Mouse (Mus musculus) left cerebral cortex, postnatal 4 days (tissue): ENCODE data around the gene Lin28a. TPM values are rescaled to one million over a fixed set of nuclear protein-coding genes. Genes with fewer than 3 reads are reported as not detected.

Experiments used
- total RNA-seq, 2 experiments: library from RNA; stranded (reverse); gene quantifications; 2 replicates each; pipeline ENCODE4 v1.2.3; 2021

The Lin28a gene
- total RNA-seq, 2 experiments from 2014 or later = not detected

Other genes with a start within 250 kb of the Lin28a start
- 10 to 100 TPM; 16.8 to 18.7 TPM for gene Rps6ka1, start 131.0 kb downstream of the Lin28a start, total RNA-seq
- gene Hmgn2, start 50.2 kb downstream of the Lin28a start, total RNA-seq = 100 to 1,000 TPM; 274 to 291 TPM
- gene Dhdds, start 17.9 kb downstream of the Lin28a start, total RNA-seq = 10 to 100 TPM; 49.1 to 57.1 TPM
- not detected for gene Zfp683, start 35.0 kb upstream of the Lin28a start, total RNA-seq
- gene Crybg2, start 42.0 kb upstream of the Lin28a start, total RNA-seq = 1 to 10 TPM; 5.8 to 8.5 TPM
- gene Cd52, start 76.2 kb upstream of the Lin28a start, total RNA-seq = 1 to 10 TPM; 1.1 to 1.6 TPM
- 10 to 100 TPM; 16.9 to 24.0 TPM for gene Ubxn11, start 83.7 kb upstream of the Lin28a start, total RNA-seq
- 100 to 1,000 TPM; 214 to 231 TPM for gene Sh3bgrl3, start 109.9 kb upstream of the Lin28a start, total RNA-seq
- 10 to 100 TPM; 11.2 to 17.0 TPM for gene Cep85, start 168.3 kb upstream of the Lin28a start, total RNA-seq
- not detected for gene Gm7534, start 184.2 kb upstream of the Lin28a start, total RNA-seq
- under 1 TPM in 1 of 2 experiments, not detected in 1; 0.34 TPM for gene Catsper4, start 208.5 kb upstream of the Lin28a start, total RNA-seq
- under 1 TPM; 0.22 to 0.36 TPM for gene Cnksr1, start 219.6 kb upstream of the Lin28a start, total RNA-seq
- gene E130218I03Rik, start 224.8 kb upstream of the Lin28a start, total RNA-seq = not detected
- 10 to 100 TPM; 15.4 to 16.5 TPM for gene Zfp593, start 226.8 kb upstream of the Lin28a start, total RNA-seq
- not detected for gene Gm30191, start 228.1 kb upstream of the Lin28a start, total RNA-seq
- 1 to 10 TPM; 7.5 to 8.4 TPM for gene Grrp1, start 235.3 kb upstream of the Lin28a start, total RNA-seq